Mouse (Mus musculus): ENCODE data around the gene Olfr1375. TPM values are rescaled to one million over a fixed set of nuclear protein-coding genes. Genes with fewer than 3 reads are reported as not detected.

Olfr1375 gene
- not detected for polyA plus RNA-seq (2014; fragmentation: Illumina TruSeq; extraction: RNeasy Lipid Tissue Mini Kit (QIAGEN cat#74804); ENCODE audit: low read depth, low replicate concordance)

DNA sequence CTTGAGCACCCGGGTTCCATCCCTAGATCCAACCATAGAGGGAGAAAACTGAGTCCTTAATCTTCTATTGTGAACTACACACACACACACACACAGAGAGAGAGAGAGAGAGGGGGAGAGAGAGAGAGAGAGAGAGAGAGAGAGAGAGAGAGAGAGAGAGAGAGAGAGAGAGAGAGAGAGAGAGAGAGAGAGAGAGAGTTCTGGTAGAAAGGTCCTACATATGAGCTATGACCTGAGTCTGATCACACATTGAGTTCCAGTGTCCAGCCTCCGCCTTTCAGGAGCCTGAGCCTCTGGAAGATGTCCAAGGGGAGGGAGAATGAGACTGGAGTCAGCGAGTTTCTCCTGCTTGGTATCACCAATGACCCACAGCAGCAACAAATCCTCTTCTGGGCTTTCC lies at the start of gene Olfr1375:
Gene Olfr1375, plus strand, starts transcription at position 301 of the 400 bp plus-strand sequence.

DNA sequence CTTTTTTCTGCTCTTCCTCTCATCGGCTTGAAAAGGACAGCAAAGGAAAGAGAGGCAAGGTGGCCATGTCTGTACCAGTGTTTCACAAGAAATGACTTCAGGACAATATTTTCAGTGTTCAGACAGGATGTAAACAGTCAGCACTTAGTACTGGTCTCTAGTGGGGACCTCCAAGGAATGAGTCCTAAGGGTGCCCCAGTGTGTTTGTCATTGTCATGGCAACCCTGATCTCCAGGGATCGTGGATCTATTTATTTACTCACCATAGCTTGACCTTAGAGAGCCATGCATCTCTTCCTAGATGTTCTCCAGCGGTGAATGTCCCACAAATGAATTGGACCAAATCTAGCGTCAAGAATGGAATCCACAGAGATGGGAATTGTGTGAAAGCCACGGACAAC lies 44.6 kb upstream of the Olfr1375 start, which contains the start of gene Olfr51:
Gene Olfr51, plus strand, starts transcription at position 301 of the 400 bp plus-strand sequence.

DNA sequence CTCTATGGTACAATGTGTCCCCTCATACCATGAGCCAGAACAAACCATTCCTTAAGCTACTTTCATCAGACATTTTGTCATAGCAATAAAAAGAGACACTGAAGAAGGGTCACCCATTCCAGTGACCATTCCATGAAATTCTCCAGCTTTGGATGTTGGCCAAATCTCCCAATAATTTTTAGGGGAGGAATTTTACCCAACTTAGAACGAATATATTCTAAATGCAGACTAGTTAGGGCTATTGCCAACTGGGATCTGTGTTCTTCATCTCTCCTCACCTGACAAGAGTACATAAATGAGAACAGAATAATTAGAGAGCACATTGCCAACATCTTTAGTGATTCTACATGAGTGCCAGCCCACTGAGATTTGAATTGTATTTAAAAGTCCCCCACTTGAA lies 34.0 kb upstream of the Olfr1375 start, which contains the start of gene Olfr54:
Gene Olfr54, plus strand, starts transcription at position 301 of the 400 bp plus-strand sequence.

DNA sequence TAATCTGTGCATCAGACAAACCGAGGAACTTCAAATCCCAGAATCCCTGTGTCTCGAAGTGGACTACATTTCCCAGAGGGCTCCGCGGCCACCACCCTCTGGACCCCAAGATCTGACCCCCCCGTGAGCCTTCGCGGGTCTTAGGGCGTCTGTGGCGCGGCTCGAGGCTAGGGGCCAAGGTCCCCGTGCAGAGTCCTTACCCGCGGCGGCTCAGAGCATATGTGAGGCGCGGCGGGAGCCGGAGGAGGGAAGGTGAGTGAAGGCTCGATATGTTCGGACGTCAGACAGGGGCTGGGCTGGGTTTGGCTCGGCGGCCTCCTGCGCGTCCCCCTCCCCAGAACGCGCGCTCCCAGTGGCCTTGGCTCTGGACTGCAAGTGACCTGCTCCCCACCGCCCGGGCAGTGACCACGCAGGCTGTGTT lies 11.3 kb downstream of the Olfr1375 start, which contains the start of gene Zfp354a:
Gene Zfp354a, plus strand, starts transcription at position 107 of the 421 bp plus-strand sequence.

Other genes starting within 250 kb of the Olfr1375 start
- gene Zfp354c, start 220.4 kb upstream of the Olfr1375 start, polyA plus RNA-seq (2014; fragmentation: Illumina TruSeq; extraction: RNeasy Lipid Tissue Mini Kit (QIAGEN cat#74804); ENCODE audit: low read depth, low replicate concordance), result 6.8 TPM
- gene Zfp879, start 206.6 kb upstream of the Olfr1375 start, polyA plus RNA-seq (2014; fragmentation: Illumina TruSeq; extraction: RNeasy Lipid Tissue Mini Kit (QIAGEN cat#74804); ENCODE audit: low read depth, low replicate concordance), result 1.4 TPM
- gene Grm6, start 197.4 kb upstream of the Olfr1375 start, polyA plus RNA-seq (2014; fragmentation: Illumina TruSeq; extraction: RNeasy Lipid Tissue Mini Kit (QIAGEN cat#74804); ENCODE audit: low read depth, low replicate concordance), result 0.43 TPM
- 0.53 TPM for gene Zfp454, start 160.5 kb upstream of the Olfr1375 start, polyA plus RNA-seq (2014; fragmentation: Illumina TruSeq; extraction: RNeasy Lipid Tissue Mini Kit (QIAGEN cat#74804); ENCODE audit: low read depth, low replicate concordance)
- gene Zfp2, start 131.9 kb upstream of the Olfr1375 start, polyA plus RNA-seq (2014; fragmentation: Illumina TruSeq; extraction: RNeasy Lipid Tissue Mini Kit (QIAGEN cat#74804); ENCODE audit: low read depth, low replicate concordance), result 2.7 TPM
- gene Zfp354b, start 116.5 kb upstream of the Olfr1375 start, polyA plus RNA-seq (2014; fragmentation: Illumina TruSeq; extraction: RNeasy Lipid Tissue Mini Kit (QIAGEN cat#74804); ENCODE audit: low read depth, low replicate concordance), result 21.7 TPM
- 66.2 TPM for gene 4933414I15Rik, start 104.3 kb upstream of the Olfr1375 start, polyA plus RNA-seq (2014; fragmentation: Illumina TruSeq; extraction: RNeasy Lipid Tissue Mini Kit (QIAGEN cat#74804); ENCODE audit: low read depth, low replicate concordance)
- gene Prop1, start 94.3 kb upstream of the Olfr1375 start, polyA plus RNA-seq (2014; fragmentation: Illumina TruSeq; extraction: RNeasy Lipid Tissue Mini Kit (QIAGEN cat#74804); ENCODE audit: low read depth, low replicate concordance), result not detected
- gene Olfr1378, start 81.6 kb upstream of the Olfr1375 start, polyA plus RNA-seq (2014; fragmentation: Illumina TruSeq; extraction: RNeasy Lipid Tissue Mini Kit (QIAGEN cat#74804); ENCODE audit: low read depth, low replicate concordance), result not detected
- gene Olfr1377, start 66.1 kb upstream of the Olfr1375 start, polyA plus RNA-seq (2014; fragmentation: Illumina TruSeq; extraction: RNeasy Lipid Tissue Mini Kit (QIAGEN cat#74804); ENCODE audit: low read depth, low replicate concordance), result not detected
- not detected for gene Olfr51, start 44.5 kb upstream of the Olfr1375 start, polyA plus RNA-seq (2014; fragmentation: Illumina TruSeq; extraction: RNeasy Lipid Tissue Mini Kit (QIAGEN cat#74804); ENCODE audit: low read depth, low replicate concordance)
- not detected for gene Olfr54, start 33.9 kb upstream of the Olfr1375 start, polyA plus RNA-seq (2014; fragmentation: Illumina TruSeq; extraction: RNeasy Lipid Tissue Mini Kit (QIAGEN cat#74804); ENCODE audit: low read depth, low replicate concordance)
- gene Zfp354a, start 11.1 kb downstream of the Olfr1375 start, polyA plus RNA-seq (2014; fragmentation: Illumina TruSeq; extraction: RNeasy Lipid Tissue Mini Kit (QIAGEN cat#74804); ENCODE audit: low read depth, low replicate concordance), result 6.4 TPM
- 0.38 TPM for gene Gm12569, start 172.4 kb downstream of the Olfr1375 start, polyA plus RNA-seq (2014; fragmentation: Illumina TruSeq; extraction: RNeasy Lipid Tissue Mini Kit (QIAGEN cat#74804); ENCODE audit: low read depth, low replicate concordance)
- 239 TPM for gene Clk4, start 213.6 kb downstream of the Olfr1375 start, polyA plus RNA-seq (2014; fragmentation: Illumina TruSeq; extraction: RNeasy Lipid Tissue Mini Kit (QIAGEN cat#74804); ENCODE audit: low read depth, low replicate concordance)
- gene BC049762, start 214.9 kb downstream of the Olfr1375 start, polyA plus RNA-seq (2014; fragmentation: Illumina TruSeq; extraction: RNeasy Lipid Tissue Mini Kit (QIAGEN cat#74804); ENCODE audit: low read depth, low replicate concordance), result 52.1 TPM
- 2.5 TPM for gene Col23a1, start 241.8 kb downstream of the Olfr1375 start, polyA plus RNA-seq (2014; fragmentation: Illumina TruSeq; extraction: RNeasy Lipid Tissue Mini Kit (QIAGEN cat#74804); ENCODE audit: low read depth, low replicate concordance)

All from testis, adult 10 weeks (tissue).